Mouse (Mus musculus) heart, postnatal 14 days (tissue): ENCODE measurements around the gene Flywch2. TPM values are rescaled to one million over a fixed set of nuclear protein-coding genes. Genes with fewer than 3 reads are reported as not detected.

Experiments used
- DNase-seq, 2 experiments: peaks; one replicate each; pipeline ENCODE4 v3.0.0; 2021 to 2022
- intact Hi-C: fragments of 180-260 bp; cut with DNase I; formaldehyde crosslinking; loops from one replicate; pipeline ENCODE4 v1.15.1; 2025
- microRNA-seq, 2 experiments: library from miRNA; unstranded; fragments of <30 nt; microRNA quantifications; one replicate each; pipeline ENCODE4 v1.2.0; 2021 to 2022
- total RNA-seq, 2 experiments: library from RNA; stranded (reverse); gene quantifications; 2 replicates each; pipeline ENCODE4 v1.2.3; 2021

Gene Flywch2
- total RNA-seq, 2 experiments from 2014 or later = 1.6 TPM

- peak; percentile 34 to 51 for DNase-seq
- intact Hi-C loops = no loop called here
Observed at GRCm38 (mm10) chr17:23739202-23740135, 46.4 kb downstream of the Flywch2 start.

GRCm38 (mm10) chr17:23738836-23739201 is 47.1 kb downstream of the Flywch2 start:
- no peak for DNase-seq
- intact Hi-C loops = no loop called here

- no peak for DNase-seq
- intact Hi-C loops = no loop called here
Observed at GRCm38 (mm10) chr17:23737493-23738445, 48.1 kb downstream of the Flywch2 start.

GRCm38 (mm10) chr17:23734341-23734740 is 51.5 kb downstream of the Flywch2 start:
- DNase-seq = no peak
- intact Hi-C loops = no loop called here

- no peak for DNase-seq
- intact Hi-C loops = no loop called here
Observed at GRCm38 (mm10) chr17:23730441-23730840, 55.4 kb downstream of the Flywch2 start.

Small RNA genes within 50 kb of the gene (microRNA-seq; reads per million reads assigned to microRNA genes)
- 2.9 to 5.4 reads per million in 2 experiments for gene Mir5125

Other genes starting within 250 kb of the Flywch2 start
- 1 to 10 TPM; 4.9 to 5.8 TPM for gene Zfp213, start 221.8 kb downstream of the Flywch2 start, total RNA-seq
- 1 to 10 TPM; 4.3 to 5.0 TPM for gene Zfp13, start 186.6 kb downstream of the Flywch2 start, total RNA-seq
- gene Zscan10, start 185.2 kb downstream of the Flywch2 start, total RNA-seq = not detected
- gene Mmp25, start 140.8 kb downstream of the Flywch2 start, total RNA-seq = under 1 TPM; 0.10 to 0.24 TPM
- gene Bicdl2, start 125.6 kb downstream of the Flywch2 start, total RNA-seq = not detected
- gene Hcfc1r1, start 112.5 kb downstream of the Flywch2 start, total RNA-seq = 100 to 1,000 TPM; 186 to 198 TPM
- 10 to 100 TPM; 13.5 to 15.9 TPM for gene Thoc6, start 112.2 kb downstream of the Flywch2 start, total RNA-seq
- 10 to 100 TPM; 43.8 to 76.5 TPM for gene Tnfrsf12a, start 108.6 kb downstream of the Flywch2 start, total RNA-seq
- gene Cldn6, start 106.8 kb downstream of the Flywch2 start, total RNA-seq = not detected
- not detected for gene Cldn9, start 102.1 kb downstream of the Flywch2 start, total RNA-seq
- not detected for gene 1520401A03Rik, start 63.3 kb downstream of the Flywch2 start, total RNA-seq
- 1 to 10 TPM; 3.1 to 3.6 TPM for gene Pkmyt1, start 59.7 kb downstream of the Flywch2 start, total RNA-seq
- gene Paqr4, start 45.2 kb downstream of the Flywch2 start, total RNA-seq = 10 to 100 TPM; 21.8 to 23.4 TPM
- not detected for gene Kremen2, start 40.2 kb downstream of the Flywch2 start, total RNA-seq
- gene Flywch1, start 14.5 kb downstream of the Flywch2 start, total RNA-seq = 10 to 100 TPM; 30.2 to 30.8 TPM
- 100 to 1,000 TPM; 192 to 227 TPM for gene Srrm2, start 4.5 kb upstream of the Flywch2 start, total RNA-seq
- 100 to 1,000 TPM; 339 to 355 TPM for gene Elob, start 43.1 kb upstream of the Flywch2 start, total RNA-seq
- not detected for gene Prss33, start 50.0 kb upstream of the Flywch2 start, total RNA-seq
- gene Prss32, start 57.8 kb upstream of the Flywch2 start, total RNA-seq = not detected
- not detected for gene Prss41, start 58.1 kb upstream of the Flywch2 start, total RNA-seq
- not detected for gene Prss21, start 82.0 kb upstream of the Flywch2 start, total RNA-seq
- gene Dcpp1, start 94.8 kb upstream of the Flywch2 start, total RNA-seq = not detected
- gene Dcpp2, start 94.8 kb upstream of the Flywch2 start, total RNA-seq = not detected
- not detected for gene Dcpp3, start 131.4 kb upstream of the Flywch2 start, total RNA-seq
- gene Sbp, start 155.6 kb upstream of the Flywch2 start, total RNA-seq = not detected
- gene Sbpl, start 169.2 kb upstream of the Flywch2 start, total RNA-seq = not detected
- gene Prss30, start 194.5 kb upstream of the Flywch2 start, total RNA-seq = not detected
- not detected for gene Prss22, start 212.0 kb upstream of the Flywch2 start, total RNA-seq